Mouse (Mus musculus): ENCODE measurements around the gene Klf11. TPM values are rescaled to one million over a fixed set of nuclear protein-coding genes. Genes with fewer than 3 reads are reported as not detected.
A peak's percentile ranks its signal among the peaks of the same experiment; 100 is the strongest.

Klf11 gene
- total RNA-seq, 2 experiments from 2014 or later: 3.4 to 3.9 TPM

- no peak for DNase-seq
These were observed 54.6 kb downstream of the Klf11 start for GRCm38 (mm10) chr12:24705502-24706263.

- DNase-seq: no peak
These were observed 55.8 kb downstream of the Klf11 start for GRCm38 (mm10) chr12:24706764-24707479.

GRCm38 (mm10) chr12:24707480-24707802 lies 56.4 kb downstream of the Klf11 start:
- DNase-seq: no peak

GRCm38 (mm10) chr12:24707954-24708823 lies 57.1 kb downstream of the Klf11 start, which contains the start of gene Rrm2:
Gene Rrm2 (plus strand): TSS chr12:24708241.
- peak; percentile 88 to 92 for DNase-seq

- DNase-seq: no peak
These were observed 57.7 kb downstream of the Klf11 start for GRCm38 (mm10) chr12:24708824-24709218.

GRCm38 (mm10) chr12:24709409-24709808 lies 58.3 kb downstream of the Klf11 start:
- no peak for DNase-seq

- peak in 1 of 2 experiments; percentile 15 for DNase-seq
These were observed 58.9 kb downstream of the Klf11 start for GRCm38 (mm10) chr12:24709831-24710508.

- DNase-seq: no peak
These were observed 59.6 kb downstream of the Klf11 start for GRCm38 (mm10) chr12:24710672-24711071.

Other genes starting within 250 kb of the Klf11 start
- gene Taf1b, start 152.9 kb upstream of the Klf11 start, total RNA-seq (2021): 10 to 100 TPM; 29.4 to 31.0 TPM
- gene Grhl1, start 79.0 kb upstream of the Klf11 start, total RNA-seq (2021): 10 to 100 TPM; 25.1 to 27.7 TPM
- gene Cys1, start 30.5 kb downstream of the Klf11 start, total RNA-seq (2021): 10 to 100 TPM; 30.9 to 39.8 TPM
- gene Rrm2, start 57.0 kb downstream of the Klf11 start, total RNA-seq (2021): 1 to 10 TPM; 2.5 to 3.1 TPM
- gene Mboat2, start 179.6 kb downstream of the Klf11 start, total RNA-seq (2021): 10 to 100 TPM; 84.1 to 84.8 TPM

Data from layer of hippocampus, postnatal 36 days (tissue).